Mouse (Mus musculus) neural tube, embryonic 15.5 days (tissue): ENCODE results near the gene Gm36210. TPM values are rescaled to one million over a fixed set of nuclear protein-coding genes. Genes with fewer than 3 reads are reported as not detected.

ENCODE experiments used
- ATAC-seq: fragments of 200-750 bp; cut with Nextera tagmentation; 2 replicates; pipeline ENCODE4 v1.8.0; 2017; ENCODE audit warnings: mild to moderate bottlenecking, moderate TSS enrichment, moderate library complexity; ENCODE audit not compliant: low FRiP score
- H3K27ac ChIP-seq: fragments of 300-500 bp; sonication (generic); replicated peaks from 2 replicates; pipeline ENCODE4 v1.5.1; 2015; ENCODE audit warnings: mild to moderate bottlenecking, inconsistent platforms
- H3K27me3 ChIP-seq: fragments of 300-500 bp; sonication (generic); replicated peaks from 2 replicates; pipeline ENCODE4 v1.6.1; 2015; ENCODE audit warnings: inconsistent platforms
- H3K36me3 ChIP-seq: fragments of 300-500 bp; sonication (generic); 2 replicates; pipeline ENCODE4 v1.6.1; 2015; ENCODE audit warnings: inconsistent platforms
- H3K4me1 ChIP-seq: fragments of 300-500 bp; sonication (generic); 2 replicates; pipeline ENCODE4 v1.6.1; 2015; ENCODE audit warnings: inconsistent platforms
- H3K4me2 ChIP-seq: fragments of 300-500 bp; sonication (generic); 2 replicates; pipeline ENCODE4 v1.6.1; 2015; ENCODE audit warnings: inconsistent platforms, mild to moderate bottlenecking, moderate library complexity
- H3K4me3 ChIP-seq: fragments of 300-500 bp; sonication (generic); replicated peaks from 2 replicates; pipeline ENCODE4 v1.5.1; 2015; ENCODE audit warnings: mild to moderate bottlenecking, inconsistent platforms
- H3K9ac ChIP-seq: fragments of 300-500 bp; sonication (generic); replicated peaks from 2 replicates; pipeline ENCODE4 v1.6.1; 2015; ENCODE audit warnings: mild to moderate bottlenecking, inconsistent platforms
- H3K9me3 ChIP-seq: fragments of 300-500 bp; sonication (generic); replicated peaks from 2 replicates; pipeline ENCODE4 v1.6.1; 2016; ENCODE audit warnings: inconsistent platforms
- WGBS: fragments of 180-500 bp; shearing (Covaris S2); methylation state at CpG from one replicate; pipeline ENCODE4 v1.1.7; 2015; ENCODE audit warnings: mixed read lengths; 5-methylcytosine and 5-hydroxymethylcytosine counted together
- polyA plus RNA-seq: library from polyadenylated mRNA; unstranded; fragments of >200 nt; fragmentation: Nextera tagmentation; extraction: Ambion mirVana; gene quantifications from 2 replicates; pipeline ENCODE4 v1.2.1, GENCODE M21; 2015

The Gm36210 gene
- polyA plus RNA-seq, 1 experiment from 2014 or later = 0.23 TPM

DNA sequence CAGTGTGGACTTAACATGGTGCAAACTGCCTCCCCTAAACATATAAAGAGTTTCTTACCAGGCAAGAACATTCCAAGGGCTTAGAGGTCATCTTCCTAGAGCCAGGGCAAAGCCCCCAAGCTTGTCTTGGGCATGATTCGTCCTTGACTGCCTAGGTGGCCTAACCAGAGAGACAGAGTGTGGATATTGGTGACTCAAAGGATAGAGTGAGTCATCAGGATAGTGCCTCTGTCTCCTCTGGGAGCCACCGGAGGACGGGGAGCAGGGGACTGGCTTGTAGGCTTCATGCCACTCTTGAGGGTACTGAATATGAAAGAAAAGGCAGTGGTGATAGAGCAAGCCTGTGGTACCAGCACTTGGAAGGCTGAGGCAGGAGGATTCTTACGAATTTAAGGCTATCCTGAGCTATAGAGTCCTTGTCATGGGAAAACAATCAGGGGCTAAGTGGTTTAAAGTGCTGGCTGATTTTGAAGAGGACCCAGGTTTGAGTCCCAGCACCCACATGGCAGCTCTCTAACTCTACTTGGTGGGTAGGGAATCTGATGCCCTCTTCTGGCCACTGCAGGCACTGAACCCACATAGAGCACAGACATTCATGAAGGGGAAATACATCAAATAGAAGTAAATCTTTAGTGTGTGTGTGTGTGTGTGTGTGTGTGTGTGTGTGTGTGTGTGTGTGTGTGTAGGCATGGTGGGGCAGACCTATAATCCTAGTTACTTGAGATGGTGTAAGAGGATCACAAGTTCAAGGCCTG lies 28.0 kb upstream of the Gm36210 start:
- WGBS = 84% methylated on average over 4 of the region's 4 CpGs
- no peaks in the 10 kb centered on the region for H3K36me3 ChIP-seq
- no peak overlapping the region for H3K27ac ChIP-seq
- ATAC-seq = no peak
- H3K4me1 ChIP-seq = no peaks in the 10 kb centered on the region
- no peaks in the 10 kb centered on the region for H3K9me3 ChIP-seq
- no peak overlapping the region for H3K4me3 ChIP-seq
- H3K9ac ChIP-seq = no peak overlapping the region
- no peaks in the 10 kb centered on the region for H3K27me3 ChIP-seq
- no peak overlapping the region for H3K4me2 ChIP-seq

DNA sequence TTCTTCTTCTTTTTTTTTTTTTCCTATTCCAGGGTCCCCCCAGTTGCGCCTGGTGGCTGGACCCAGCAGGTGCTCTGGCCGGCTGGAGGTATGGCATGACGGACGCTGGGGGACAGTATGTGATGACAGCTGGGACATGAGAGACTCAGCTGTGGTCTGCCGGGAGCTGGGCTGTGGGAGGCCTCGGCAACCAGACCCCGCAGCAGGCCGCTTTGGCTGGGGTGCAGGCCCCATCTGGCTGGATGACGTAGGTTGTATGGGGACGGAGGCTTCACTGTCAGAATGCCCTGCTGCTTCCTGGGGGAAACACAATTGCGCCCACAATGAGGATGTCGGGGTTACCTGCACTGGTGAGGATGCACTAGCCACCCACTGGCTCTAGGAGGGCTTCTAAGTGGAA lies 26.8 kb upstream of the Gm36210 start:
- no peak for ATAC-seq
- H3K4me3 ChIP-seq = no peak overlapping the region
- H3K4me1 ChIP-seq = no peaks in the 10 kb centered on the region
- WGBS = 56% methylated on average over 12 of the region's 12 CpGs
- H3K27me3 ChIP-seq = no peaks in the 10 kb centered on the region
- no peak overlapping the region for H3K9ac ChIP-seq
- no peaks in the 10 kb centered on the region for H3K9me3 ChIP-seq
- no peak overlapping the region for H3K27ac ChIP-seq
- H3K4me2 ChIP-seq = no peak overlapping the region
- no peaks in the 10 kb centered on the region for H3K36me3 ChIP-seq

DNA sequence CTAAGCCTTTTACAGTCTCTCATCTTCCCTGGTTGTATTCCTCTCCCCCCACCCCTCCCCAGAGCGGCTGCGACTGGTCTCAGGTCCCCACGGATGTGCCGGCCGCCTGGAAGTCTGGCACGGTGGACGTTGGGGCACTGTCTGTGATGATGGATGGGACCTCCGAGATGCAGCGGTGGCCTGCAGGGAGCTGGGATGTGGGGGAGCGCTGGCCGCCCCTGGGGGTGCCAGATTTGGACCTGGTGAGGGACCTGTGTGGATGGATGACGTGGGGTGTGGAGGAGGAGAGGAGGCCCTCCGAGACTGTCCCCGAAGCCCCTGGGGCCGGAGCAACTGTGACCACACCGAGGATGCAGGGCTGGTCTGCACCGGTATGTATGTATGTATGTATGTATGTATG lies 22.0 kb upstream of the Gm36210 start:
- no peak overlapping the region for H3K9ac ChIP-seq
- no peak for ATAC-seq
- no peak overlapping the region for H3K4me3 ChIP-seq
- no peaks in the 10 kb centered on the region for H3K27me3 ChIP-seq
- no peaks in the 10 kb centered on the region for H3K36me3 ChIP-seq
- peaks cover 30% of the 10 kb centered on the region for H3K4me1 ChIP-seq
- 73% methylated on average over 17 of the region's 17 CpGs for whole genome bisulfite sequencing
- H3K27ac ChIP-seq = no peak overlapping the region
- no peak overlapping the region for H3K4me2 ChIP-seq
- H3K9me3 ChIP-seq = no peaks in the 10 kb centered on the region

DNA sequence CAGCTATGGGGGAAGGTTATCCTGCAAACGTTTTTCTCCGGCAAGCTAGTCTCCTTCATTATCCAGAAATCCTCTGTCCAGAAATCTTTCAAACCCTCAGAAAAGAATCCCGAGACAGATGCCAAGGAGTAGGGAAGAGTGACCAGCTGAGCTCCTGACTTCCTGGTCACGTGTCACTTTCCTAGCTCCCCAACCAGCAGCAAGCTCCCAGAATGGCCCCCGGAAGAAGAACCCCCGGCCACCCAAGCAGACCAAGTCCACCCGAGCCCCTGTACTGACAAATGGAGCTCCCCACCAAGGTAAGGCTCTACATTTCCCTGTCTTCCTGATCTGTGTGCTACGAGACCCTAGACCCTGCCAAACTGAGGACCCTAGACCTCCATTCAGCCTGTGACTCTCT lies 21.4 kb upstream of the Gm36210 start:
- Histone ChIP-seq H3K27me3 (no peaks in the 10 kb centered on the region), H3K4me2 (no peak overlapping the region), H3K9me3 (no peaks in the 10 kb centered on the region), H3K9ac (no peak overlapping the region), H3K4me1 (peaks cover 37% of the 10 kb centered on the region), H3K4me3 (no peak overlapping the region), H3K36me3 (no peaks in the 10 kb centered on the region), H3K27ac (no peak overlapping the region)
- WGBS = 69% methylated on average over 8 of the region's 8 CpGs
- no peak for ATAC-seq

DNA sequence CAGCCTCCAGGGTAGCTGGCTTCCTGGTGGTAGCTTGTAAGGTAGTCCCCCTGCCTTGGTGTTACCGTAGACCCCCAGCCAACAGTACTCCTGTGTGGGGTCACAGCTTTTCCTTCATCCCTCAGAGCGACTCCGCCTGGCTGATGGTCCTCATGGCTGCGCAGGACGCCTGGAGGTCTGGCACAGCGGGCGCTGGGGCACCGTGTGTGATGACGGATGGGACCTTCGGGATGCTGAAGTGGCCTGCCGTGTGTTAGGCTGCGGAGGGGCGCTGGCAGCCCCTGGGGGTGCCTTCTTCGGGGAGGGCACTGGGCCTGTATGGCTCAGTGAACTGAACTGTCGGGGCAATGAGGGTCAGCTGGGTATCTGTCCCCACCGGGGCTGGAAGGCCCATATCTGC lies 20.5 kb upstream of the Gm36210 start:
- Histone ChIP-seq H3K9ac (0 out of 2 replicates have a peak overlapping the region, but pooled peaks have one; percentile 28), H3K4me3 (no peak overlapping the region), H3K4me2 (no peak overlapping the region), H3K27ac (no peak overlapping the region), H3K36me3 (no peaks in the 10 kb centered on the region), H3K27me3 (no peaks in the 10 kb centered on the region), H3K4me1 (peaks cover 44% of the 10 kb centered on the region), H3K9me3 (no peaks in the 10 kb centered on the region)
- 50% methylated on average over 16 of the region's 16 CpGs for WGBS
- no peak for ATAC-seq

DNA sequence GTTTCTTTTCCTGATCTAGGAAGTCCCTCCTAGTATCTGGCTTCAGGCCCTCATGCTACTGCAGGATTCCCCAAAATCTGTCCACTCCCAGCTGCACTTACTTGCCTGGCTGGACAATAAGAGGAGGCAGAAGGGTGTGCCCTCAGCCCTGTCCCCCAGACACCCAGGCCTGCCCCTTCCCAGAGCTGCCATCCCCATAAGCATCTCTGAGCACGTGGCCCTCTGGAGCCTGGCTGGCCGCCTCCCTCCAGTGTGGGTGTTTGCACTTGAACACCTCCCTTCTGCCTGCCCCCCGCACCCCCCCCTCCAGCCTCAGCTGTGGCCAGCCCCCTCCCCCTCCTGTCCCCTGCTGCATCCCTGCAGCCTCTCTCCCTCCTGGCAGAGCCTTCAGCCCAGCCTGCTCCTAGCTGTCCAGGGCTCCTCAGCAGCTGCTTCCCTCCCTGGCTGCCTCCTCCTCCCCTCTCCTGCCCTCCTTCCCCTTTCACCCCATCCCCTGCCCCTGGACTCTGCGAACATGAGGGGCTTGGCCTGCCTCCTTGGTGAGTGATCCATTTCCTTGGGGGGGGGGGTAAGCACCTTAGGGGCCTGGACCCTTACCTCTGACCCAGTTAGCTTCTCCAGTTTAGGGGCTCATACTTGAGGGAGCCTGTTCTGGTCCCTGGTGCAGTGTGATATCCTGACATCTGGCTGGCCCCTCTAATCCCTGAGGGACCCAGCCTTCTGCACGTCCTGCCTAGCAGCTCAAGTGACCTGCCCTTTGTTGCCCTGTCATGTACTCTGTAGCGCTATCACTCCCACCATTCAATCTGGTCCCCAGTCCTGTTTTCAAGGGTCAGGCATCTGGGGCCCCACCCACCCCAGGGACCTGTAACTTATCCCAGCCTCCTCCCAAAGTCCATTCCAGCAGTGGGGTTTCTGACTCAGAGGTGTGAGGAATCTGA lies 19.4 kb upstream of the Gm36210 start, which contains the start of gene Ssc5d:
Gene Ssc5d, plus strand, starts transcription at position 345 of the 941 bp plus-strand sequence.
- H3K4me1 ChIP-seq = peaks cover 55% of the 10 kb centered on the region
- H3K4me3 ChIP-seq = no peak within 1 kb of the TSS
- no peak for ATAC-seq
- peak within 1 kb of the TSS; percentile 99 for H3K27ac ChIP-seq
- 6% methylated on average over 6 of the region's 6 CpGs for WGBS
- H3K9ac ChIP-seq = peak within 1 kb of the TSS; percentile 28; the same call in 1 of the 2 replicates
- H3K27me3 ChIP-seq = no peaks in the 10 kb centered on the region
- no peaks in the 10 kb centered on the region for H3K9me3 ChIP-seq
- H3K36me3 ChIP-seq = peaks cover 5% of the 10 kb centered on the region
- H3K4me2 ChIP-seq = peak within 1 kb of the TSS; percentile 95

DNA sequence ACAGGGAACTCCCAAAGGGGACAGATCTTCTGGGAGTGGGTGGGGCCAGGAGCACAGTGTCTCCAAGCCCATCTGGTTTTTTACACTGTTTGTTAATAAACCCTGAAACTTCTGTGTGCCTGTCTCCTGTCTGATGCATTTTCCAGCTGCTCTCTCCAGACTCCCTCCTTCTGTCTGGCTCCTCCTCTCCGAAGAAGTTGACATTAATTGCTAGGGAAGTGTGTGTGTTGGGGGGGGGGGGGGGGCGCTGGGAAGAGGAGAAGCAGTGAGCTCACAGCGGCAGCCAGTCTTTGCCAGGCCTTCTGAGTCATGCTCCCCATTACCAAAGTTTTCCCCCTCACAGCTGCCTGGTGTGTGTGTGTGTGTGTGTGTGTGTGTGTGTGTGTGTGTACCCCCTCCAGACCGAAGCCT lies 18.6 kb upstream of the Gm36210 start:
- peaks cover 13% of the 10 kb centered on the region for H3K36me3 ChIP-seq
- no peak overlapping the region for H3K9ac ChIP-seq
- H3K27me3 ChIP-seq = no peaks in the 10 kb centered on the region
- H3K9me3 ChIP-seq = no peaks in the 10 kb centered on the region
- 9% methylated on average over 3 of the region's 4 CpGs for WGBS
- H3K4me3 ChIP-seq = no peak overlapping the region
- H3K27ac ChIP-seq = peak overlapping the region; percentile 99
- H3K4me1 ChIP-seq = peaks cover 55% of the 10 kb centered on the region
- no peak for ATAC-seq
- H3K4me2 ChIP-seq = peak overlapping the region; percentile 95

DNA sequence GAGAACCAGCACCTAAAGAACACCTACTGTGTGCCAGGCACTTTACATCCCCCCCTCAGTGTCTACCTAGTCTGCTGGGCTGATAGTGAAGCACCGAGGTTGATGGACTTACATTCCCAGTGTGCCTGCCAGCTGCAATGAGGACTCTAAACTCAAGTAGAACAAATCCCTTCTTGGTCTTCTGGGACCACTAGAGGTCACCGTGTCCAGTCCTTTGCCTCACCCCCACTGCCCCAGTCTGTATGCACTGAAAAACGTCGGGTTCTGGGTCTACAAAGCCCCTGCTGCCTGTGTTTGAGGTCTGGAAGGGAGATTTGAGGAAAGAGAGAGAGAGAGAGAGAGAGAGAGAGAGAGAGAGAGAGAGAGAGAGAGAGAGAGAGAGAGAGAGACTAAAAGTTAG lies 18.2 kb upstream of the Gm36210 start:
- H3K36me3 ChIP-seq = peaks cover 17% of the 10 kb centered on the region
- H3K4me3 ChIP-seq = peak overlapping the region; percentile 47
- H3K27me3 ChIP-seq = no peaks in the 10 kb centered on the region
- peaks cover 55% of the 10 kb centered on the region for H3K4me1 ChIP-seq
- 2% methylated on average over 4 of the region's 4 CpGs for WGBS
- H3K9ac ChIP-seq = peak overlapping the region; percentile 64
- peak overlapping the region; percentile 95 for H3K4me2 ChIP-seq
- H3K27ac ChIP-seq = peak overlapping the region; percentile 99
- H3K9me3 ChIP-seq = no peaks in the 10 kb centered on the region
- ATAC-seq = no peak

DNA sequence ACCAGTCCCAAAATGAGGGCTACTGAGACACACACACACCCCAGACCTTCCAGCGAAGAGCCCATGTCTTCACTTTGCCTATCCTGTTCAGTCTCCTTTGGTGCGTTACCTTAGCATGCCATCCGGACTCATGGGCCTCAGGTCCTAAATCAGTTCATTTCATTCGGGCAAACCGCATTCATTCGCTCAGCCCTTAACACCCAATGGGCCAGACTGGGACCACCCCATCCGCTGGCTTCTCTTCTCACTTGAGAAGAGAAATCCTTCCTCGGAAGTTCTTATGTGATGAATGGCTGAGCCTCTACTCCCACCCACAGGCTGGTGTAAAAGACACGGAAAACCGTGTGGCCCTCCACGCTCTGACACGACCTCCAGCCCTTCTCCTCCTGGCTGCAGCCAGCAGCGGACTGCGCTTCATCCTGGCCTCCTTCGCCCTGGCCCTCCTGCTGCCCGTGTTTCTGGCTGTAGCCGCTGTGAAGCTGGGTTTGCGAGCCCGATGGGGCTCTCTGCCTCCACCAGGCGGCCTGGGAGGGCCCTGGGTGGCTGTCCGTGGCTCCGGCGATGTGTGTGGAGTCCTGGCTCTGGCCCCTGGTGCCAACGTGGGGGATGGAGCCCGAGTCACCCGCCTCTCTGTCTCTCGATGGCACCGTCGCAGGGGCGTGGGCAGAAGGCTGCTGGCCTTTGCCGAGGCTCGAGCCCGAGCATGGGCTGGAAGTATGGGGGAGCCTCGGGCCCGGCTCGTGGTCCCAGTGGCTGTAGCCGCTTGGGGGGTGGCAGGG lies 17.5 kb upstream of the Gm36210 start:
- H3K4me2 ChIP-seq = peak overlapping the region; percentile 95
- H3K27me3 ChIP-seq = no peaks in the 10 kb centered on the region
- ATAC-seq = peak; percentile 9
- peaks cover 55% of the 10 kb centered on the region for H3K4me1 ChIP-seq
- H3K9me3 ChIP-seq = no peaks in the 10 kb centered on the region
- 3% methylated on average over 37 of the region's 37 CpGs for WGBS
- H3K9ac ChIP-seq = peak overlapping the region; percentile 64
- peak overlapping the region; percentile 47 for H3K4me3 ChIP-seq
- peak overlapping the region; percentile 99 for H3K27ac ChIP-seq
- peaks cover 24% of the 10 kb centered on the region for H3K36me3 ChIP-seq

DNA sequence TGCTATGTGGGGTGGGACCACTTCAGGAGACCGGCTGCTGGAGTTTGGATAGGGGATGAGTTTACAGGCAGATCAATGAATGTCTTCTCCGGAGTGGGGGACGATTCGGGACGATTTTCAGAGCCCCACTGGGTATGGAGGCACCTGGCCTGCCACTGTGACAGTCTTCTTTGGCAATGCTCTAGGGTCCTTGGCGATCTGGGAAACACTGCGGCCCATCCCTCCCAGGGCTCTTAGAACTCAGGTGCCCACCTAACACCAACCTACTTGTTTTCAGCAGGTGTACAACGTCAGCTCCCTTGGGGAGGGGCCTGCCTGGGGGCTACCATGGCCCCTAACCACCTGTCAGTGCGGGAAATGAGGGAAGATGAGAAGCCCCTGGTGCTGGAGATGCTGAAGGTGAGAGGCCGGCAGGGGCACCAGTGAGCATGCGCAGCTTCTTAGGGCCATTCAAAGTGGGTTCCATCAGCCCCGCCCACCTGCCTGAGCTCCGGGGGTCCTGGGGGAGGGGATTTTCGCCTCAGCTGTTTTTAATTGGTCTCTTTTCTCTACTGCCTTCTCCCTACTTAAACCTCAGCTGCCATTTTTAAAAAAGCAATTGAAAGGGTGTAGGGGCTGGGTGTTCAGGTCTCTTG lies 16.7 kb upstream of the Gm36210 start:
- peak overlapping the region; percentile 47 for H3K4me3 ChIP-seq
- under 1% methylated on average over 14 of the region's 14 CpGs for WGBS
- H3K9ac ChIP-seq = peak overlapping the region; percentile 64
- H3K27me3 ChIP-seq = no peaks in the 10 kb centered on the region
- ATAC-seq = peak; percentile 77
- H3K9me3 ChIP-seq = no peaks in the 10 kb centered on the region
- peak overlapping the region; percentile 99 for H3K27ac ChIP-seq
- peak overlapping the region; percentile 95 for H3K4me2 ChIP-seq
- H3K36me3 ChIP-seq = peaks cover 31% of the 10 kb centered on the region
- peaks cover 55% of the 10 kb centered on the region for H3K4me1 ChIP-seq

DNA sequence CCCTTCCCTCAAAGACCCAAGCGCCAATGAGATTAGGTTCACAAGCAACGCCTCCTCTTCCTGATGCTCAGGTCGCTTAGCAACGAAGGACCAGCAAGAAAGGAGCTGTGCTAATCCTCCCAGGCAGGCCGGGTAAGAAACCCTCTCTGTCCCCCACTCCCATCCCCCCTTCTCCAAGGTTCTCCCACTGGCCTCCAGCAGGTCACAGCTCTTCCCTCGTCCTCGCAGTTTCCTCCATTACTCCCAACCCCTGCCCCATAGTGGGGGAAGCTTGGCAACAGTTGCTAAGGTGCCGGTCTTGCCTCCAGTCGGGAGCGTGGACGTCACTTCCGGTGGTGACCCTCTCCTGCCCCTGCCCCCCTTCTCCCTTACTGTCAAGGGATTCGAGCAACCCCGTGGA lies 16.2 kb upstream of the Gm36210 start:
- Histone ChIP-seq H3K9me3 (no peaks in the 10 kb centered on the region), H3K36me3 (peaks cover 31% of the 10 kb centered on the region), H3K9ac (peak overlapping the region; percentile 64), H3K4me3 (peak overlapping the region; percentile 47), H3K27ac (peak overlapping the region; percentile 99), H3K27me3 (no peaks in the 10 kb centered on the region), H3K4me2 (peak overlapping the region; percentile 95), H3K4me1 (peaks cover 59% of the 10 kb centered on the region)
- ATAC-seq = peak; percentile 88
- 0% methylated on average over 14 of the region's 14 CpGs for WGBS
